Mouse (Mus musculus) stomach, embryonic 16.5 days (tissue): ENCODE results near the gene Arnt. TPM values are rescaled to one million over a fixed set of nuclear protein-coding genes. Genes with fewer than 3 reads are reported as not detected.
"Not testable (repeated sequence)": the region's sequence is repeated elsewhere in the genome, so short reads cannot be mapped to it uniquely, and the experiment has no call there.

Experiments
- ATAC-seq: fragments of 200-750 bp; cut with Nextera tagmentation; 2 replicates; pipeline ENCODE4 v1.8.0; 2017; ENCODE audit warnings: moderate number of reproducible peaks, moderate TSS enrichment; ENCODE audit not compliant: insufficient read depth, low FRiP score
- H3K27ac ChIP-seq: fragments of 300-500 bp; sonication (generic); 2 replicates; pipeline ENCODE4 v1.5.1; 2014; ENCODE audit warnings: low read length
- H3K27me3 ChIP-seq: fragments of 300-500 bp; sonication (generic); 2 replicates; pipeline ENCODE4 v1.6.1; 2014; ENCODE audit warnings: low read length, control low read depth, mixed read lengths; ENCODE audit not compliant: control insufficient read depth, insufficient read depth
- H3K36me3 ChIP-seq: fragments of 300-500 bp; sonication (generic); 2 replicates; pipeline ENCODE4 v1.6.1; 2014; ENCODE audit warnings: low read length; ENCODE audit not compliant: control insufficient read depth, insufficient read depth
- H3K4me1 ChIP-seq: fragments of 300-500 bp; sonication (generic); 2 replicates; pipeline ENCODE4 v1.6.1; 2014; ENCODE audit warnings: low read length, control low read depth, mixed read lengths; ENCODE audit not compliant: control insufficient read depth, insufficient read depth
- H3K4me2 ChIP-seq: fragments of 300-500 bp; sonication (generic); 2 replicates; pipeline ENCODE4 v1.6.1; 2014; ENCODE audit warnings: low read depth, low read length, mixed read lengths
- H3K4me3 ChIP-seq: fragments of 300-500 bp; sonication (generic); replicated peaks from 2 replicates; pipeline ENCODE4 v1.5.1; 2014; ENCODE audit warnings: mild to moderate bottlenecking, low read length
- H3K9ac ChIP-seq: fragments of 300-500 bp; sonication (generic); 2 replicates; pipeline ENCODE4 v1.6.1; 2014; ENCODE audit warnings: low read length
- H3K9me3 ChIP-seq: fragments of 300-500 bp; sonication (generic); replicated peaks from 2 replicates; pipeline ENCODE4 v1.6.1; 2016; ENCODE audit warnings: low read length, control low read depth; ENCODE audit not compliant: control insufficient read depth
- WGBS: fragments of 180-500 bp; shearing (Covaris S2); extraction: QIAGEN DNeasy Blood & Tissue Kit; methylation state at CpG from one replicate; pipeline ENCODE4 v1.1.7; 2014; 5-methylcytosine and 5-hydroxymethylcytosine counted together
- polyA plus RNA-seq: library from polyadenylated mRNA; unstranded; fragments of >200 nt; fragmentation: Nextera tagmentation; extraction: Ambion mirVana; gene quantifications from 2 replicates; pipeline ENCODE4 v1.2.1, GENCODE M21; 2015

Arnt gene
- polyA plus RNA-seq: 46.5 and 47.8 TPM in 2 replicates

DNA sequence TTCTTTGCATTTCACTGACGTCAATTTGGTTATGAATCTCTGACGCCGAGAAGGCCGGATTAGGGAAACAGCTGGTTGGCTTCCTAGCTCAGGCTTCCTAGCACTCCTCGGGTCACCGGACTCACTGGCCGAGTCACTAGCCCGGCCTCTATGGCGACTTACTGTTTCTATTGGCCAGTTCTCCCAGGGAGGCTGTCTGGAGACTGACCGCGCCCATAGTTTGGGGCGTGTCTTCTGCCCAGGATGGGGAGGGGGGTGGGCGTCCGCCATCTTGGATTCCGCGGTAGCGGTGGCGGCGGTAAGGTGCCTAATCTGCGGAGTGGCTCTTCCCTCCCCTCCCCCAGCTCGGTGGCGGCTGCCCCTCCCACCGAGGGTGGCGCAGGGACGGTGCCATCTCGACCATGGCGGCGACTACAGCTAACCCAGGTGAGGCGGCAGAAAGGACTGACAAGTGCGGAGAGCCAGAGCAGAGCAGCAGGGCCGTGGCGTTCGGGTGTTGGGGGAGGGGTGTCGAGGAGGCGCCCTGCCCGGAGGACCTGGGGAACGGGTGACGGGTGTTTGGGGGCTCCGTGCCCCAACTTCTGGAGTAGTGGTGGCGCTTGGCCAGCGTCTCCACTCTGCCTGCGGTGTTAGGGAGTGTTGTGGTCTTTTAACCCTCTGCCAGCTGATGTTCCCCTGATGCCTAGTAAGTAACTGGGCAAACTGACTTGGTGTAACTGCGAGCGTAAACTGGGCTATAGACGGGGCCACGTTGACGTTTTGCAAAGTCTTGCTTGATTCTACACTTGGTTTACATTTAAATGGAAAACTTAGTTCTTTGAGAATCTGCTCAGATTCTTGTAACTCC, at the start of gene Arnt:
Gene Arnt, plus strand, starts transcription at position 253 of the 847 bp plus-strand sequence.
- H3K4me3 ChIP-seq: peak within 1 kb of the TSS; percentile 94
- under 1% methylated on average over 47 of the region's 47 CpGs for WGBS
- peak within 1 kb of the TSS; percentile 90 for H3K4me2 ChIP-seq
- peak; percentile 100 for ATAC-seq
- H3K27ac ChIP-seq: peak within 1 kb of the TSS; percentile 85
- H3K9me3 ChIP-seq: no peaks in the 10 kb centered on the region
- peaks cover 9% of the 10 kb centered on the region; the same call in 1 of the 2 replicates for H3K36me3 ChIP-seq
- H3K4me1 ChIP-seq: peaks cover 6% of the 10 kb centered on the region; the same call in 1 of the 2 replicates
- no peaks in the 10 kb centered on the region for H3K27me3 ChIP-seq
- H3K9ac ChIP-seq: peak within 1 kb of the TSS; percentile 86

DNA sequence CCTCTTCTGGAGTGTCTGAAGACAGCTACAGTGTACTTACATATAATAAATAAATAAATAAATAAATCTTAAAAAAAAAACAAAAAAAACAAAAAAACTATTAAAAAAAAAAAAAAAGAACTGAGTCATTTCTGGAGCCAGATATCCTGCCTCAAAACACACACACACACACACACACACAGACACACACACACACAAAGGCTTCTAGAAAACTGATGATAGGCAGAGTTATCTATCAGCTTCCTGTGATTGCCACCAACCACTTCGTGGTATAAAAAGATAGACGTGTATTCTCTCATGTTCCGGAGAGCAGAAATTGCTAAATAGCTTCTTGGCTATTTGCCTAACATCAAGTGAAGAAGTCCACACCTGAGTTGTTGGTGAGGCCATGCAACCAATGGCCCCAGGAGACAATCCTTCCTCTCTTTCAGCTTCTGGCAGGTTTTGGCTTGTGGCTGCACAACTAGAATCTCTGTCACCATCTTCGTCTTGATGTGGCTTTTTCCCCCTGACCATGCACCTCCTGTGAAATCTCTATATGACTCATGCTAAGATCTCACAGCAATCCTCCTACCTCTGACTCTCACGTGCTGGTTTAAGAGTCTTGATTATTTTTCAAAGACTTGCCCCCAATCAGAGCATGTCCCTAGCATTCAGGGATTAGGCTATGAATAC, 48.6 kb upstream of the Arnt start:
- no peak for ATAC-seq
- 72% methylated on average over 5 of the region's 5 CpGs for WGBS
- Histone ChIP-seq H3K4me1 (no peaks in the 10 kb centered on the region), H3K4me2 (no peak overlapping the region), H3K9me3 (no peaks in the 10 kb centered on the region), H3K27ac (no peak overlapping the region), H3K27me3 (no peaks in the 10 kb centered on the region), H3K9ac (no peak overlapping the region), H3K4me3 (no peak overlapping the region), H3K36me3 (no peaks in the 10 kb centered on the region)

- WGBS: 83% methylated on average over 4 of the region's 4 CpGs
- H3K4me1 ChIP-seq: no peaks in the 10 kb centered on the region
- H3K27ac ChIP-seq: no peak overlapping the region
- H3K9ac ChIP-seq: no peak overlapping the region
- no peak for ATAC-seq
- H3K36me3 ChIP-seq: no peaks in the 10 kb centered on the region
- H3K9me3 ChIP-seq: peaks cover 5% of the 10 kb centered on the region; the same call in 1 of the 2 replicates
- H3K4me2 ChIP-seq: no peak overlapping the region
- no peak overlapping the region for H3K4me3 ChIP-seq
- no peaks in the 10 kb centered on the region for H3K27me3 ChIP-seq
These were observed 39.8 kb upstream of the Arnt start for GRCm38 (mm10) chr3:95394385-95394784.

DNA sequence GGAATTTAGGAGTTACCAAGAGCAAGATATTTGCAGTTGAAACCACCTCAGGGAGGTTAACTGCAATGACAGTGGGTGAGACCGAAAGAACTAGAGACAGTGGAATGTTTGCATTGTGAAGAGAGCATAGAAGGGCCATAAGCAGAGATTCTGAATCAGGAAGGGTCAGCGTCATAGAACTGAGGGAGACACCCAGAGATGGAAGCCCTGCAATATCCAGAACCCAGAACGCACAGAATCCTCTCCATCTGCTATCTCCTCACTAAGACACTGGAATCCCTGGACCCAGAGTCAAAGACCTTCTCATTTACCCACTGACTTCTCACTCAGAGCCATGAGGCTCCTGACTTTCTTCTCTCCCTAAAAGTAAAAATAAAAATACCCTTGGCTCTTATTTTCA, 31.4 kb upstream of the Arnt start, which contains the start of gene 4930558C23Rik:
Gene 4930558C23Rik, minus strand, starts transcription at position 101 of the 400 bp plus-strand sequence.
- Histone ChIP-seq H3K36me3 (no peaks in the 10 kb centered on the region), H3K9ac (no peak within 1 kb of the TSS), H3K9me3 (no peaks in the 10 kb centered on the region), H3K27me3 (no peaks in the 10 kb centered on the region), H3K4me2 (no peak within 1 kb of the TSS), H3K4me1 (no peaks in the 10 kb centered on the region), H3K27ac (no peak within 1 kb of the TSS), H3K4me3 (no peak within 1 kb of the TSS)
- 86% methylated on average over 3 of the region's 3 CpGs for WGBS
- no peak for ATAC-seq

- no peak overlapping the region for H3K9ac ChIP-seq
- H3K27me3 ChIP-seq: no peaks in the 10 kb centered on the region
- H3K4me1 ChIP-seq: no peaks in the 10 kb centered on the region
- no peak overlapping the region for H3K27ac ChIP-seq
- no peaks in the 10 kb centered on the region for H3K36me3 ChIP-seq
- ATAC-seq: no peak
- H3K4me2 ChIP-seq: no peak overlapping the region
- no peak overlapping the region for H3K4me3 ChIP-seq
- no peaks in the 10 kb centered on the region for H3K9me3 ChIP-seq
- 86% methylated on average over 1 of the region's 1 CpGs for WGBS
These were observed 26.5 kb upstream of the Arnt start for GRCm38 (mm10) chr3:95407728-95408127.

DNA sequence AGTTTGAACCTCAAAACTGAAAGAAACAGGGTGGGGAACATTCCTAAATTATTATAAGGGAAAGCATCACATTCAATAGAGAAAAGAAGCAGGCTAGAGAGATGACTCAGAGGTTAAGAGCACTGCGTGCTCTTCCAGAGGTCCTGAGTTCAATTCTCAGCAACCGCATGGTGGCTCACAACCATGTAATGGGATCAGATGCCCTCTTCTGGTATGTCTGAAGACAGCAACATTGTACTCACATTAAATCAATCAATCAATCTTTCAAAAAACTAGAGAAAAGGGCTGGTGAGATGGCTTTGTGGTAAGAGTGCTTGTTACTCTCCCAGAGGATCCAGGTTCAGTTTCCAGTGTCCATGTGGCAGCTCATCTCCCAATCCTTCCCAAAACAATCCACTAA, 25.3 kb upstream of the Arnt start:
- H3K27me3 ChIP-seq: no peaks in the 10 kb centered on the region
- H3K9me3 ChIP-seq: no peaks in the 10 kb centered on the region
- no peak for ATAC-seq
- H3K4me1 ChIP-seq: no peaks in the 10 kb centered on the region
- H3K4me2 ChIP-seq: no peak overlapping the region
- H3K27ac ChIP-seq: no peak overlapping the region
- H3K9ac ChIP-seq: no peak overlapping the region
- H3K36me3 ChIP-seq: no peaks in the 10 kb centered on the region
- H3K4me3 ChIP-seq: no peak overlapping the region
- WGBS: 89% methylated on average over 2 of the region's 2 CpGs

- WGBS: 67% methylated on average over 1 of the region's 1 CpGs
- H3K27me3 ChIP-seq: no peaks in the 10 kb centered on the region
- H3K9me3 ChIP-seq: no peaks in the 10 kb centered on the region
- ATAC-seq: no peak
- H3K4me3 ChIP-seq: no peak overlapping the region
- no peak overlapping the region for H3K27ac ChIP-seq
- H3K4me2 ChIP-seq: no peak overlapping the region
- H3K36me3 ChIP-seq: no peaks in the 10 kb centered on the region
- H3K9ac ChIP-seq: no peak overlapping the region
- H3K4me1 ChIP-seq: no peaks in the 10 kb centered on the region
These were observed 21.9 kb upstream of the Arnt start for GRCm38 (mm10) chr3:95412268-95412667.

DNA sequence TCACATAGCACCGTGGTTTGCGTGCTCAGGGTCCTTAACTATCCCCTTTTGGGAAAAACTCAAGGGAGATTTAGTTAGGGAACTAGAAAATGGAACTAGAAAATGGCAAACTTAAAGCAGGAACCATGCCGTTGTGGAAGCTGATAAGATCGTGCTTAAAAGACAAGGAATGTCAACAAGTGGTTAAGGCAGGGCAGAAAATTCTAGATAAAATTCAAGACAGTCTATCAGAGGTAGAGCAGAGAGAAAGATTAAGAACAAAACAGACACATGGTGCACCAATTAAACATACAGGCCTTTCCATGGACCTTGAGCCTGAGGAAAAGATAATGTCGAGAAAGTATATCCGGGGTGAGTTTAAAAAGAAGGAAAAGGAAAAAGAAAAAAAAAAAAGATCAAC, 16.3 kb upstream of the Arnt start:
- H3K4me2 ChIP-seq: no peak overlapping the region
- no peak overlapping the region for H3K4me3 ChIP-seq
- 80% methylated on average over 6 of the region's 6 CpGs for WGBS
- no peak overlapping the region for H3K27ac ChIP-seq
- 0 out of 2 replicates have a peak, but pooled peaks cover 5% of the 10 kb centered on the region for H3K9me3 ChIP-seq
- no peaks in the 10 kb centered on the region for H3K27me3 ChIP-seq
- H3K4me1 ChIP-seq: no peaks in the 10 kb centered on the region
- H3K36me3 ChIP-seq: no peaks in the 10 kb centered on the region
- ATAC-seq: no peak
- no peak overlapping the region for H3K9ac ChIP-seq

DNA sequence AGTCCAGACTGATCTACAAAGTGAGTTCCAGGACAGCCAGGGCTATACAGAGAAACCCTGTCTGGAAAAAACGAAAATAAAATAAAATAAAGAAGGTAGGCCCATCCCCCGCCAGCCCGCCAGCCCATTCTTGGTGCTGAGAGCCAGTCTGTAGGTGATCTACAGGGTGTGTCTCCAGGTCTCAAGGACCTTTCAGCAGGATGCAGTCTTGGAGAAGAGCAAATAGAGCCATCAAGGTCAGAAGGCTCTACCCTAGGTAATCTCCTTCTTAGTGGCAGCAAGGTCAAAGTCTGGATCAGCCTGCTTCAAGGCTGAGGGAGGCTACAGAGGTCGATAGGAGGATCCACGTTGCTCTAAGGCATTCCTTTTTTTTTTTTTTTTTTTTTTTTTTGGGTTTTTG, 7.7 kb upstream of the Arnt start:
- not testable (repeated sequence) for H3K27me3 ChIP-seq, ATAC-seq
- 97% methylated on average over 5 of the region's 5 CpGs for WGBS

More for the DNA sequence above, 7.7 kb upstream of the Arnt start:
- not testable (repeated sequence) for H3K36me3 ChIP-seq, H3K4me3 ChIP-seq, H3K27ac ChIP-seq, H3K4me2 ChIP-seq, H3K9me3 ChIP-seq, H3K9ac ChIP-seq, H3K4me1 ChIP-seq
